Mouse (Mus musculus): ENCODE data around the gene Tubgcp6. TPM values are rescaled to one million over a fixed set of nuclear protein-coding genes. Genes with fewer than 3 reads are reported as not detected.

The Tubgcp6 gene
- polyA plus RNA-seq, 1 experiment from 2014 or later: 19.8 TPM

- Histone ChIP-seq H3K36me3 (ENCODE audit: insufficient read depth) (no peaks in the 10 kb centered on the region), H3K4me2 (peak overlapping the region; percentile 76; the same call in 1 of the 2 replicates)
- no peak for DNase-seq
Measured at GRCm38 (mm10) chr15:89147895-89148294, 25.0 kb upstream of the Tubgcp6 start.

GRCm38 (mm10) chr15:89147456-89147855 is 24.5 kb upstream of the Tubgcp6 start:
- no peak overlapping the region for H3K27ac ChIP-seq (ENCODE audit: low read depth)
- 21% methylated on average over 10 of the region's 10 CpGs for WGBS
- no peak for TF ChIP-seq CTCF (IDR thresholded peaks at IDR 0.05; ENCODE audit: low read depth)
- peaks cover 53% of the 10 kb centered on the region for H3K27me3 ChIP-seq (ENCODE audit: insufficient read depth, low read length)
- peaks cover 7% of the 10 kb centered on the region for H3K4me1 ChIP-seq (ENCODE audit: insufficient read depth)
- no peak for ATAC-seq (ENCODE audit: insufficient read depth)
- H3K9ac ChIP-seq: no peak overlapping the region
- peak overlapping the region; percentile 25; the same call in 1 of the 2 replicates for H3K4me3 ChIP-seq (ENCODE audit: low read depth, low read length)
- H3K4me2 ChIP-seq: peak overlapping the region; percentile 58
- DNase-seq: no peak
- H3K9me3 ChIP-seq (ENCODE audit: low read depth, low read length): no peaks in the 10 kb centered on the region
- no peaks in the 10 kb centered on the region for H3K36me3 ChIP-seq (ENCODE audit: insufficient read depth)

More at GRCm38 (mm10) chr15:89147895-89148294, 25.0 kb upstream of the Tubgcp6 start:
- Histone ChIP-seq H3K9ac (no peak overlapping the region), H3K4me1 (ENCODE audit: insufficient read depth) (peaks cover 7% of the 10 kb centered on the region), H3K27me3 (ENCODE audit: insufficient read depth, low read length) (peaks cover 53% of the 10 kb centered on the region), H3K4me3 (ENCODE audit: low read depth, low read length) (no peak overlapping the region), H3K9me3 (ENCODE audit: low read depth, low read length) (no peaks in the 10 kb centered on the region), H3K27ac (ENCODE audit: low read depth) (no peak overlapping the region)
- no peak for ATAC-seq (ENCODE audit: insufficient read depth)
- WGBS: 55% methylated on average over 4 of the region's 4 CpGs
- TF ChIP-seq CTCF (IDR thresholded peaks at IDR 0.05; ENCODE audit: low read depth): no peak

GRCm38 (mm10) chr15:89147024-89147423 is 24.1 kb upstream of the Tubgcp6 start:
- peaks cover 54% of the 10 kb centered on the region for H3K27me3 ChIP-seq (ENCODE audit: insufficient read depth, low read length)
- WGBS: 10% methylated on average over 15 of the region's 16 CpGs
- H3K9ac ChIP-seq: no peak overlapping the region

GRCm38 (mm10) chr15:89146537-89146936 is 23.6 kb upstream of the Tubgcp6 start:
- peaks cover 59% of the 10 kb centered on the region for H3K27me3 ChIP-seq (ENCODE audit: insufficient read depth, low read length)
- 0 out of 2 replicates have a peak, but pooled peaks have one; percentile 20 for ATAC-seq (ENCODE audit: insufficient read depth)

More at GRCm38 (mm10) chr15:89147024-89147423, 24.1 kb upstream of the Tubgcp6 start:
- Histone ChIP-seq H3K36me3 (ENCODE audit: insufficient read depth) (no peaks in the 10 kb centered on the region), H3K9me3 (ENCODE audit: low read depth, low read length) (no peaks in the 10 kb centered on the region), H3K27ac (ENCODE audit: low read depth) (no peak overlapping the region), H3K4me3 (ENCODE audit: low read depth, low read length) (peak overlapping the region; percentile 25), H3K4me2 (peak overlapping the region; percentile 58), H3K4me1 (ENCODE audit: insufficient read depth) (peaks cover 7% of the 10 kb centered on the region)
- no peak for DNase-seq
- TF ChIP-seq CTCF (IDR thresholded peaks at IDR 0.05; ENCODE audit: low read depth): no peak
- ATAC-seq (ENCODE audit: insufficient read depth): no peak

GRCm38 (mm10) chr15:89145813-89146350 is 23.0 kb upstream of the Tubgcp6 start:
- peaks cover 66% of the 10 kb centered on the region for H3K27me3 ChIP-seq (ENCODE audit: insufficient read depth, low read length)
- H3K9ac ChIP-seq: no peak overlapping the region
- H3K4me1 ChIP-seq (ENCODE audit: insufficient read depth): peaks cover 7% of the 10 kb centered on the region
- peak overlapping the region; percentile 25; the same call in 1 of the 2 replicates for H3K4me3 ChIP-seq (ENCODE audit: low read depth, low read length)
- WGBS: 64% methylated on average over 23 of the region's 24 CpGs
- ATAC-seq (ENCODE audit: insufficient read depth) (0 out of 2 replicates have a peak, but pooled peaks have one; percentile 1), DNase-seq (no peak)
- H3K4me2 ChIP-seq: peak overlapping the region; percentile 58; the same call in 1 of the 2 replicates
- no peaks in the 10 kb centered on the region for H3K9me3 ChIP-seq (ENCODE audit: low read depth, low read length)
- no peak for TF ChIP-seq CTCF (IDR thresholded peaks at IDR 0.05; ENCODE audit: low read depth)
- H3K27ac ChIP-seq (ENCODE audit: low read depth): no peak overlapping the region
- no peaks in the 10 kb centered on the region for H3K36me3 ChIP-seq (ENCODE audit: insufficient read depth)

More at GRCm38 (mm10) chr15:89146537-89146936, 23.6 kb upstream of the Tubgcp6 start:
- Histone ChIP-seq H3K4me1 (ENCODE audit: insufficient read depth) (peaks cover 7% of the 10 kb centered on the region), H3K9me3 (ENCODE audit: low read depth, low read length) (no peaks in the 10 kb centered on the region), H3K4me2 (peak overlapping the region; percentile 58), H3K4me3 (ENCODE audit: low read depth, low read length) (peak overlapping the region; percentile 25), H3K9ac (no peak overlapping the region), H3K36me3 (ENCODE audit: insufficient read depth) (no peaks in the 10 kb centered on the region), H3K27ac (ENCODE audit: low read depth) (no peak overlapping the region)
- no peak for TF ChIP-seq CTCF (IDR thresholded peaks at IDR 0.05; ENCODE audit: low read depth)
- DNase-seq: peak; percentile 66
- WGBS: 2% methylated on average over 27 of the region's 27 CpGs

- H3K4me2 ChIP-seq: no peak overlapping the region
- H3K9ac ChIP-seq: no peak overlapping the region
- no peak overlapping the region for H3K27ac ChIP-seq (ENCODE audit: low read depth)
- peaks cover 4% of the 10 kb centered on the region for H3K4me1 ChIP-seq (ENCODE audit: insufficient read depth)
- H3K9me3 ChIP-seq (ENCODE audit: low read depth, low read length): no peaks in the 10 kb centered on the region
- DNase-seq (no peak), ATAC-seq (ENCODE audit: insufficient read depth) (no peak)
- 79% methylated on average over 11 of the region's 11 CpGs for WGBS
- H3K27me3 ChIP-seq (ENCODE audit: insufficient read depth, low read length): peaks cover 74% of the 10 kb centered on the region
- no peak overlapping the region for H3K4me3 ChIP-seq (ENCODE audit: low read depth, low read length)
- H3K36me3 ChIP-seq (ENCODE audit: insufficient read depth): no peaks in the 10 kb centered on the region
- no peak for TF ChIP-seq CTCF (IDR thresholded peaks at IDR 0.05; ENCODE audit: low read depth)
Measured at GRCm38 (mm10) chr15:89144965-89145364, 22.1 kb upstream of the Tubgcp6 start.

- Histone ChIP-seq H3K27ac (ENCODE audit: low read depth) (no peak overlapping the region), H3K4me2 (no peak overlapping the region), H3K9ac (no peak overlapping the region), H3K9me3 (ENCODE audit: low read depth, low read length) (no peaks in the 10 kb centered on the region), H3K4me1 (ENCODE audit: insufficient read depth) (peaks cover 2% of the 10 kb centered on the region), H3K36me3 (ENCODE audit: insufficient read depth) (no peaks in the 10 kb centered on the region), H3K4me3 (ENCODE audit: low read depth, low read length) (no peak overlapping the region), H3K27me3 (ENCODE audit: insufficient read depth, low read length) (peaks cover 71% of the 10 kb centered on the region)
- WGBS: 50% methylated on average over 2 of the region's 2 CpGs
- no peak for DNase-seq
- ATAC-seq (ENCODE audit: insufficient read depth): no peak
- no peak for TF ChIP-seq CTCF (IDR thresholded peaks at IDR 0.05; ENCODE audit: low read depth)
Measured at GRCm38 (mm10) chr15:89143134-89143533, 20.2 kb upstream of the Tubgcp6 start.
